Mouse (Mus musculus) monocyte, adult 5-6 weeks (primary cell): ENCODE measurements around the gene Znfx1. TPM values are rescaled to one million over a fixed set of nuclear protein-coding genes. Genes with fewer than 3 reads are reported as not detected.
A peak's percentile ranks its signal among the peaks of the same experiment; 100 is the strongest.

Experiments used
- ATAC-seq: fragments of 153-309, 156-312 bp; replicated peaks from 2 replicates; pipeline ENCODE4 v1.8.0; 2017; ENCODE audit warnings: mild to moderate bottlenecking; ENCODE audit not compliant: low TSS enrichment, insufficient number of reproducible peaks, severe bottlenecking, poor library complexity, low FRiP score
- total RNA-seq: library from RNA; stranded (forward); fragments of 200-1000, 200-491, 200-594 nt; gene quantifications from 3 replicates; pipeline ENCODE4 v1.2.3, GENCODE M21; 2017

Gene Znfx1
- total RNA-seq, 1 experiment from 2014 or later = 29.7 TPM

GRCm38 (mm10) chr2:167007001-167007491 is 55.8 kb downstream of the Znfx1 start:
- ATAC-seq = peak; percentile 27

DNA sequence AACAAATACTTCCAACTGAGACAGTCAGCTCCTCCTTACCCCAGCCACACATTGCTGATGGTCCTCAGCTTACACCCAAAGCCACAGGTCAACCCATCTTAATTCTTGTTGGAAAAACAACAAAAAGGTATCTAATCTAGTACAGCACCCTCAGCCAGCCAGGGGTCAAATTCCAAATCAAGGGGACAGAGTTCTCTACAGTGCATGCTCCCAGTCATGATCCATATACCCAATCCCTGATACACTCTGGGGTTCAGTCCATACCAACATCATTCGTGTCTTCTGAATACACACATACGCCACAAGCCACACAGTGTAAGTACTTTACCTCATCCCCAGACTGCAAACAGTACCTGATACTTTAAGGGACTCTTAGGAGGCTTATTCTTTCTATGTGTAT is 56.5 kb downstream of the Znfx1 start:
- no peak for ATAC-seq

DNA sequence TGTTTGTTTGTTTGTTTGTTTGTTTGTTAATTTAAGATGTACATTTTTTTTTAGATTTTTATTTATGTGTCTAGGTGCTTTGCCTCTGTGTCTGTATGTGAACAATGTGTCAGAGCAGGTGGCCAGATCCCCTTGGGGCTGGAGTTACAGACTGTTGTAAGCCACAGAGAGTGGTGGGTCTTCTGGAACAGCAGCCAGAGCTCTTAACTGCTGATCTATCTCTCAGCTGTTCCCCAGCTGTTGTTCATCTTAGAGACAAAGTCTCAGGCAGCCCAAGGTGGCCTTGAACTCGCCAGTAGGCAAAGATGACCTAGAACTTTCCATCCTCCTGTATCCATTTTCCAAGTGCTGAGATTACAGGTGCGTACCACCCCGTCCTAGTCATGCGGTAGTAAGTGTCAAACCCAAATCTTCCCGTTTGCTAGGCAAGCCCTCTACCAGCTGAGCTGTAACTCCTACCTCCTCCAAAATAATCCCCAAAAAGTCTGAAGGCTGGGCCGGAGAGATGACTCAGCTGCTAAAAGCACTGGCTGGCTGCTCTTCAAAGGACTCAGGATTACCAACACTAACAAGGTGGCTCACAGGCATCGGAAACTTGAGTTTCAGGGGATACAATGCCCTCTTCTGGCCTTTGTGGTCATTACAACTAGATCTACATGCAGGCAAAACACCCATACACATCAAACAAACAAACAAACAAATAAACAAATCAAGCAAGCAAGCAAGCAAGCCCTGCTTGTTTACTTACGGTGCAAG is 58.5 kb downstream of the Znfx1 start:
- ATAC-seq = peak; percentile 81

DNA sequence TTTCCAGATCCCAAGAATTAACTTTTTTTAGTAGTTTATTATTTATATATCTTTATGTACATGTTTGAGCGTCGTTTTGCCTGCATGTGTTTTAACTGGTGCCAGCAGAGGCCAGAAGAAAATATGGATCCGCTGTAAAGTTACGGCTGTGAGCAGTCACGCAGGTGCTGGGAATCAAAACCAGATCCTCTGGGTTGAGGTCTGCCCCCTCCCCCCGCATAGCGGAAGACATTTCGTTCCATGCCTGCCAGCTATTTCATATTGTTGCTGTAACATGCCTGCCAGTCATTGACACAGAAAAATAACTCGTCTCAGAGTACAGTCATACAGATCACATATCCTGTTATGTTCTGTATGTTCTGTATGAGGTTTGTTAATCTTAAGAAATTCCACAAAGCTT is 61.3 kb downstream of the Znfx1 start:
- no peak for ATAC-seq

GRCm38 (mm10) chr2:166996533-166996894 is 66.3 kb downstream of the Znfx1 start:
- ATAC-seq = no peak

DNA sequence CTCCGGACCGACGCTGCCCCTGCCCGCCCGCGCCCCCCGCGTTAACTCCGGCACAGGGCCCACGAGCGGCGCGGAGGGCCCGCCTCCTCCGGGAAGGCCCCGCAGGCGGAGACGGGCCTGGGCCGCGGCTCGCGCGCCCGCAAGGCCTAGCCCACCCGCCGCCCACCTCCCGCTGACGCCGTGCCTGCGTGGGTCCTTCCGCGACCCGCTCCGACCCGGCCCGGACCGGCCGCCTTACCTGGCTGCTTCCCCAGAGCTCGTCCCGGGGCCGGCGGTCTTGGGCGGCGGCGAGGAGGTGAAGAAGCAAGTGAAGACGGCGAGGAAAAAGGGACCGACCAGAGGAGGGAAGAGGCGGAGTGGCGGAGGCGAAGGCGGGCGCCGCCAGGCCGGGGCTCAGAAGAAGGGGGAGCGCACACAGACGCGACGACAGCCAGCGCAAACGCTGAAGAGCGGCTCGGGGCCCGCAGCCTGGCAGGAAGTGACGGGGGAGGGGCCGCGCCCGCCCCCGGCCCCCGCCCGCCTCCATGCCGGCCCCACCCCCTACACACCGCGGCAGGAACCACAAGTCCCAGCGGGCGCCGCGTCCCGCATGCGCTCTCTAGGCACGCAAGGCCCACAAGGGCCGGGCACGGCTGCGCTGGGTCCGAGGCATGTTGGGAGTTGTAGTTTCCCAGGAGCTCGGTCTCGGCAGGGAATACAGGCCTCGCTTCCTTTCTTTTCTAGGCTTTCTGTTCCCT is 66.9 kb downstream of the Znfx1 start, which contains the start of gene Stau1:
Stau1 (minus strand) TSS at position 504 of the 737 bp plus-strand sequence.
- ATAC-seq = peak; percentile 97

DNA sequence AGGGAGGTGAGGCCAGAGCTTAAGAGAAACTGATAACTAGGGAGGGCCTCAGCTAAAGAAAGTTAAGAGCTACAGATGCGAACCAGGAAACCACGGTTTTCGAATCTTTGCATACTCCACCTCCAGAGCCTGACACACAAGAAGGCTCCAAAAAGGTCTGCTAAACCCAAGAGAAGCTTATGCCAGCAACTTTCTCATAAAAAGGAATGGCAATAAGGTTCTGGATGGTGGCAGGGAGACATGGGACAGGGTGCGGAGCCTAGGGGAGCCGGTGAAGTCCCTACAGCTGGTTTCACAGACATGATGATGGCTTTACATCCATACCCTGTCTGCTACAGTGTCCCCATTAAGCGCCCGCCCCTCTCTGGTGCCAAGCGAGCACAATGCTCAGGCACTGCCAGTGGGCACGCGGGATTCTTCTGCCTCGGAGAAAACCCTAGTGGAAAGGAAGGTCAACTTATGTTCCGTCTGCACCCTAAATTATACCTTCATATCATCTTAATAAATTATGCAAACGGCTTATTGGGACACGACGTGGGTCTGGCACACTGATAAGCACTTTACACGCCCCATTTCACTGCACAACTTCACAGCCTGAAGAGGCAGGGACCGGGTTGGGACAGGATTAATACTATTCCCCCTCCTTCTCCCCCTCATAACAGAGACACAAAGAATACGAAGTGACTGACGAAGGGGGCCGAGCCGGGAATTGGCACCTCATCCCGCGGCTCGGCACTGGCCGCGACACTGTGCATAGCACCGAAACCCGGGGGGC is 67.6 kb downstream of the Znfx1 start:
- ATAC-seq = peak; percentile 33; the same call in 1 of the 2 replicates

DNA sequence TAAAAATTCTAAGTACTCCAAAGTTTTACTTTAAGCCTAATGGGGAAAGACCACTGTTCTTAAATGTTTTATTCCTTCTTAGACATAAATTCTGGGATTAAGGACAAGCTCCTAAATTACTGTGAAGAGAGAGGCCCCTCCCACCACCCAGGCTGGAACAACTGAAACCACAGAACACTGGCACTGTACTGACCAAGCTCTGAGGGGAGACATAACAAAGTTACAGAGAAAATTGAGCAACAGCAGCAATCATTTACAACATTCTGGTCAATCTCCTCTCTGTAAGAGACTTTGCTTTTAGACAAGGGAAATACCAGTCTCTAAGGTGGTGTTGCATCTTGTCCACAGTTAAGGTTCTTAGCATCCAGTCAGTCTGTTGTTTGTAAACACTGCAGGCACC is 70.9 kb downstream of the Znfx1 start:
- ATAC-seq = no peak

- no peak for ATAC-seq
Measured at GRCm38 (mm10) chr2:166990861-166991260, 72.0 kb downstream of the Znfx1 start.

Other genes with a start within 250 kb of the Znfx1 start
- 70.7 to 108 TPM (median 105 TPM) in 3 replicates for gene Cse1l, start 157.0 kb downstream of the Znfx1 start, total RNA-seq
- gene Stau1, start 66.7 kb downstream of the Znfx1 start, total RNA-seq = 48.5 to 62.6 TPM (median 52.8 TPM) in 3 replicates
- 80.0 to 90.5 TPM (median 85.6 TPM) in 3 replicates for gene Ddx27, start 47.8 kb downstream of the Znfx1 start, total RNA-seq
- 0.49 to 2.1 TPM (median 0.57 TPM) in 3 replicates for gene Kcnb1, start 127.1 kb upstream of the Znfx1 start, total RNA-seq
- not detected in 3 replicates for gene Ptgis, start 177.6 kb upstream of the Znfx1 start, total RNA-seq